Mouse (Mus musculus): ENCODE measurements at regions not wholly inside any gene's neighbourhood (a gene's known extent, or its start where the extent isn't known, plus 50 kb on each side); places are given as distances from the start of the nearest gene placed in this dataset.

- TF ChIP-seq ZC3H11A (IDR thresholded peaks at IDR 0.05; ENCODE audit: borderline replicate concordance, low read depth, low read length) = no peak
- no peak for TF ChIP-seq ZNF384 (IDR thresholded peaks at IDR 0.05; ENCODE audit: low read depth, low read length)
- TF ChIP-seq CHD2 (IDR thresholded peaks at IDR 0.05; ENCODE audit: low read depth, low read length) = no peak
Observed at GRCm38 (mm10) chr14:14591939-14592338, 110.1 kb upstream of the Slc4a7 start.
